Comparison of ENCODE assay signal across 13 mouse cellular contexts in the genomic region with DNA sequence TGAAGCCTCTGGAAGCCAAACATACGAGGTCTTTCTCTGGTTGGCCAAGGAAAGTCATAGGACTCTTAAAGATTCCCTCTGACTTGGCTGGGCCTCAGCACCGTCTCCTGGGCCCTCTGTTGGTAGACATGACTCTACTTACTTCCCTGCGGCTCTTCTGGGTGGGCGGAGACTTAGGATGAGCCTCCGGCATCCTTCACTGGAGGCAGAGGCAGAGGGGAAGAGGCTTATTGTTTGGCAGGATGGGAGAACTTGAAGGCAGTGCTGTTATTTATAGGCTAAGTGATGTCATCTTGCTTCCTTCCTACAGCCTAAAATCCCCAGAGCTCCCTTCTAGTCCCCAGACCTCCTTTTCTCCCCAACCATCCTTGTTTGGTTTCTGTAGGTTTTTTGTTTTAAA. TPM values are rescaled to one million over a fixed set of nuclear protein-coding genes. Genes with fewer than 3 reads are reported as not detected.
A peak's percentile ranks its signal among the peaks of the same experiment; 100 is the strongest.
DNase-seq lines count a peak whose midpoint lies in the region; ATAC-seq and TF ChIP-seq lines count a peak whose summit lies in the region.
"Had no signal": no experiment of that assay in that cellular context is flagged by ENCODE, and none has a peak within 500 bp of the region (broad histone marks: within the 10 kb centered on the region; RNA-seq: fewer than 3 reads in every experiment).

No protein-coding gene starts in this region.

- TF ChIP-seq POLR2A in kidney, adult 2 months (IDR thresholded peaks at IDR 0.05; ENCODE audit: low read depth, low read length), result no peak
- TF ChIP-seq POLR2A in thymus, adult 2 months (IDR thresholded peaks at IDR 0.05; ENCODE audit: control insufficient read depth, extremely low read depth, insufficient read depth, low read length, poor library complexity), result no peak

- peak; percentile 19; the same call in 1 of the 2 replicates for ATAC-seq in heart, postnatal 0 days (ENCODE audit: insufficient read depth, low read depth)
- ATAC-seq in stomach, postnatal 0 days (ENCODE audit: low FRiP score, low TSS enrichment), result no peak
- ATAC-seq: midbrain, embryonic 16.5 days; Patski had no signal

- H3K4me2 ChIP-seq in heart, postnatal 0 days (ENCODE audit: low read depth, low read length), result no peak overlapping the region
- H3K4me2 ChIP-seq in stomach, postnatal 0 days (replicated peaks; ENCODE audit: low read depth), result no peak overlapping the region
- H3K4me2 ChIP-seq: limb, embryonic 13.5 days had no signal

- H3K9me3 ChIP-seq in heart, postnatal 0 days (replicated peaks; ENCODE audit: control insufficient read depth, low read length), result no peaks in the 10 kb centered on the region
- H3K9me3 ChIP-seq in stomach, postnatal 0 days (ENCODE audit: control insufficient read depth, low read length), result no peaks in the 10 kb centered on the region
- H3K9me3 ChIP-seq: limb, embryonic 13.5 days had no signal

- DNase-seq in kidney, adult 2 months, result peak; percentile 62
- DNase-seq in kidney, adult 18-20 months, result no peak
- DNase-seq in ZHBTc4 (ENCODE audit: low read depth, low spot score), result peak; percentile 82
- peak; percentile 61 for DNase-seq in heart, postnatal 0 days (ENCODE audit: low spot score)
- peak; percentile 47 for DNase-seq in lung, postnatal 10 days
- DNase-seq in thymus, adult 2 months, result no peak
- DNase-seq in stomach, postnatal 0 days (ENCODE audit: low spot score), result no peak
- DNase-seq: cerebellum, adult 18-20 months; retina, postnatal 1 day had no signal

- no peak for TF ChIP-seq CTCF in kidney, adult 2 months (conservative IDR thresholded peaks at IDR 0.05; ENCODE audit: insufficient read depth, insufficient read length, low read depth, low read length)
- no peak for TF ChIP-seq CTCF in heart, postnatal 0 days (IDR thresholded peaks at IDR 0.05; ENCODE audit: low read depth)
- no peak for TF ChIP-seq CTCF in thymus, adult 2 months (IDR thresholded peaks at IDR 0.05; ENCODE audit: borderline replicate concordance, control insufficient read depth, extremely low read depth, insufficient read depth, low read length, poor library complexity)
- TF ChIP-seq CTCF in stomach, postnatal 0 days (IDR thresholded peaks at IDR 0.05; ENCODE audit: low read depth), result no peak

- TF ChIP-seq EP300 in heart, postnatal 0 days (IDR thresholded peaks at IDR 0.05; ENCODE audit: low read depth), result no peak
- TF ChIP-seq EP300 in stomach, postnatal 0 days (optimal IDR thresholded peaks at IDR 0.05), result no peak

- H3K36me3 ChIP-seq in kidney, adult 2 months (ENCODE audit: control insufficient read depth, insufficient read depth, low read length), result no peaks in the 10 kb centered on the region
- no peaks in the 10 kb centered on the region for H3K36me3 ChIP-seq in heart, postnatal 0 days (replicated peaks; ENCODE audit: control insufficient read depth, insufficient read depth, low read length)
- no peaks in the 10 kb centered on the region for H3K36me3 ChIP-seq in thymus, adult 2 months (ENCODE audit: control insufficient read depth, insufficient read depth, low read length)
- H3K36me3 ChIP-seq in stomach, postnatal 0 days (ENCODE audit: control insufficient read depth, insufficient read depth, low read length), result no peaks in the 10 kb centered on the region
- H3K36me3 ChIP-seq: limb, embryonic 13.5 days had no signal

- no peaks in the 10 kb centered on the region for H3K4me1 ChIP-seq in kidney, adult 2 months (ENCODE audit: control insufficient read depth, insufficient read depth, low read length)
- H3K4me1 ChIP-seq in heart, postnatal 0 days (ENCODE audit: control insufficient read depth, insufficient read depth), result 0 out of 2 replicates have a peak, but pooled peaks cover 12% of the 10 kb centered on the region
- H3K4me1 ChIP-seq in thymus, adult 2 months (replicated peaks; ENCODE audit: control insufficient read depth, insufficient read depth, low read length), result no peaks in the 10 kb centered on the region
- H3K4me1 ChIP-seq in stomach, postnatal 0 days (replicated peaks; ENCODE audit: control insufficient read depth, insufficient read depth), result no peaks in the 10 kb centered on the region; the same call in 1 of the 2 replicates

- H3K27ac ChIP-seq in kidney, adult 2 months (ENCODE audit: insufficient read depth, low read depth, low read length), result no peak overlapping the region
- H3K27ac ChIP-seq in heart, postnatal 0 days (ENCODE audit: low read depth), result peak overlapping the region; percentile 87
- H3K27ac ChIP-seq in thymus, adult 2 months (ENCODE audit: control insufficient read depth, insufficient read depth, low read length), result no peak overlapping the region
- no peak overlapping the region for H3K27ac ChIP-seq in stomach, postnatal 0 days (replicated peaks)
- H3K27ac ChIP-seq: limb, embryonic 13.5 days had no signal

- H3K4me3 ChIP-seq in kidney, adult 2 months (ENCODE audit: insufficient read depth, low read depth, low read length), result no peak overlapping the region
- H3K4me3 ChIP-seq in heart, postnatal 0 days (ENCODE audit: low read depth, low read length), result no peak overlapping the region
- H3K4me3 ChIP-seq in thymus, adult 2 months (ENCODE audit: control insufficient read depth, insufficient read depth, low read length), result no peak overlapping the region
- H3K4me3 ChIP-seq in stomach, postnatal 0 days (ENCODE audit: low read depth, low read length), result no peak overlapping the region
- H3K4me3 ChIP-seq: limb, embryonic 13.5 days had no signal

- no peaks in the 10 kb centered on the region for H3K27me3 ChIP-seq in kidney, adult 2 months (replicated peaks; ENCODE audit: control insufficient read depth, insufficient read depth, low read length)
- no peaks in the 10 kb centered on the region for H3K27me3 ChIP-seq in heart, postnatal 0 days (ENCODE audit: control insufficient read depth, insufficient read depth, low read length)
- H3K27me3 ChIP-seq in thymus, adult 2 months (ENCODE audit: control insufficient read depth, insufficient read depth, low read length), result no peaks in the 10 kb centered on the region
- H3K27me3 ChIP-seq in stomach, postnatal 0 days (ENCODE audit: control insufficient read depth, insufficient read depth, low read length), result no peaks in the 10 kb centered on the region
- H3K27me3 ChIP-seq: CH12.LX; limb, embryonic 13.5 days; Patski had no signal

- 55% methylated on average over 5 of the region's 5 CpGs for WGBS in kidney, adult 2 months
- 30% methylated on average over 5 of the region's 5 CpGs for WGBS in heart, postnatal 0 days
- WGBS in thymus, adult 2 months, result 71% methylated on average over 5 of the region's 5 CpGs
- 60% methylated on average over 5 of the region's 5 CpGs for WGBS in stomach, postnatal 0 days

- H3K9ac ChIP-seq in heart, postnatal 0 days (replicated peaks; ENCODE audit: low read depth, low read length), result no peak overlapping the region
- no peak overlapping the region for H3K9ac ChIP-seq in stomach, postnatal 0 days (ENCODE audit: low read length)
- H3K9ac ChIP-seq: limb, embryonic 13.5 days had no signal

RNA-seq across cellular contexts. Expression of gene Siah1a, which starts 40.8 kb away (rescaled TPM):
- polyA plus RNA-seq in kidney, adult 2 months (2012; rRNA removed), result 18.4 and 19.8 TPM in 2 replicates
- 40.4 and 61.8 TPM in 2 replicates for total RNA-seq in heart, postnatal 0 days (2014; rRNA removed; ENCODE audit: low replicate concordance)
- 29.7 and 31.0 TPM in 2 replicates for polyA plus RNA-seq in heart, postnatal 0 days (2015; fragmentation: Nextera tagmentation; extraction: Ambion mirVana)
- 32.6 and 35.7 TPM in 2 replicates for polyA plus RNA-seq in thymus, adult 2 months (2012; rRNA removed)
- polyA plus RNA-seq in stomach, postnatal 0 days (2015; fragmentation: Nextera tagmentation; extraction: Ambion mirVana), result 36.3 and 41.0 TPM in 2 replicates

RNA-seq across cellular contexts. Expression of gene Gm10638, which starts 41.0 kb away (rescaled TPM):
- polyA plus RNA-seq in kidney, adult 2 months (2012; rRNA removed), result 1.5 and 2.2 TPM in 2 replicates
- 4.1 TPM in 1 of 2 replicates, not detected in the other for total RNA-seq in heart, postnatal 0 days (2014; rRNA removed; ENCODE audit: low replicate concordance)
- polyA plus RNA-seq in heart, postnatal 0 days (2015; fragmentation: Nextera tagmentation; extraction: Ambion mirVana), result 4.6 and 5.9 TPM in 2 replicates
- 1.8 and 2.2 TPM in 2 replicates for polyA plus RNA-seq in thymus, adult 2 months (2012; rRNA removed)
- 6.9 and 8.5 TPM in 2 replicates for polyA plus RNA-seq in stomach, postnatal 0 days (2015; fragmentation: Nextera tagmentation; extraction: Ambion mirVana)

Comparison
In these comparisons a context has a peak if more than half of its experiments do, and no peak if none do; other contexts are left out.
1. DNase-seq: peak in kidney, adult 2 months (single experiment), ZHBTc4 (single experiment), heart, postnatal 0 days (single experiment) and lung, postnatal 10 days (single experiment); none in kidney, adult 18-20 months (single experiment), thymus, adult 2 months (single experiment) and stomach, postnatal 0 days (single experiment).